Mouse (Mus musculus) megakaryocyte-erythroid progenitor cell, adult 5-6 weeks (primary cell): Measurements from ENCODE around the gene 4930404N11Rik. TPM values are rescaled to one million over a fixed set of nuclear protein-coding genes. Genes with fewer than 3 reads are reported as not detected.

Experiments used
- ATAC-seq: replicated peaks from 2 replicates; pipeline ENCODE4 v1.8.0; 2016; ENCODE audit warnings: mild to moderate bottlenecking, inconsistent platforms; ENCODE audit not compliant: severe bottlenecking, poor library complexity, low FRiP score, low TSS enrichment
- total RNA-seq, 2 experiments: library from RNA; stranded (forward) in 1 of 2; stranded (reverse) in 1 of 2; fragments of 200-1000, 215-1000 nt in 1 of 2; fragments of >200 nt in 1 of 2; fragmentation: Nextera tagmentation in 1 of 2; gene quantifications; 2 replicates each; pipeline ENCODE4 v1.2.3; 2014 to 2017

4930404N11Rik gene
- total RNA-seq, 2 experiments from 2014 or later: 0.70 TPM; not detected in 1

DNA sequence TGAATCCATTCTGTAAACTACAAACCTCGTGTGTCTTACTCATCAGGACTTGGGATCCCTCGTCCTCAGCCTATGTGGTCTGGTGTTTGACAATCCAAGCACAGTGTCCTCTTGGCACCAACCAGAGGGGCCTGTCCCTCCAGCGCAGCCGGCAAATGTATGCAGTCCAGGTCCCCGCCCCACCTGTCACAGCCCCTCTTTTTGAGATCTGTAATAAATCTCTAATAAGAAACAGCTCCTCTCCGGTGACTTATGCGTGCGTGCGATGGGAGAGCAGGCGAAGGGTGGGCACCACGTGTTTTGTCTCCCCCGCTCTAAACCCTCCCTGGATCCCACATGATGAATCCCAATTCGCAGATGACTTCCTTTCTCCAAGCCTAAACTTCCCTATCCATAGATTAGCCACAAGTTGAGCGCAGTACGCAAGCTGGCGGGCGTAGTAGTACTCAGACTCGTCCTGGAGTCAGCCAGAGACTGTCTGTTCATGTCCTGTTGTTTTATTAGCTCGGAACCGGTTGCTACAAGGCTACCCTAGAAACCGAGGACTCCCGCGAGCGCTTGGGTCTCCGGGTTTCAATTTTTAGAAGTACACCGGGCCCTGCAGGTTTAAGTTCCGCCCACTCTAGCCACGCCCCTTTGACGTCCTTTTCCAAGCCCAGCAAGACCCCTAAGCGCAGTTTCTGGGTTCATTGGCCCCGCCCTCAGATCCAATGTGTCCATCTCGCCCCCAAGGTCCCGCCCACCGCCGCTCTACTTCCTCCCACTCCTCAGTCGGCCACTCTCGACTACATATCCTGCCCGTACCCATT lies 45.7 kb downstream of the 4930404N11Rik start:
- ATAC-seq: peak; percentile 72; the same call in 1 of the 2 replicates

DNA sequence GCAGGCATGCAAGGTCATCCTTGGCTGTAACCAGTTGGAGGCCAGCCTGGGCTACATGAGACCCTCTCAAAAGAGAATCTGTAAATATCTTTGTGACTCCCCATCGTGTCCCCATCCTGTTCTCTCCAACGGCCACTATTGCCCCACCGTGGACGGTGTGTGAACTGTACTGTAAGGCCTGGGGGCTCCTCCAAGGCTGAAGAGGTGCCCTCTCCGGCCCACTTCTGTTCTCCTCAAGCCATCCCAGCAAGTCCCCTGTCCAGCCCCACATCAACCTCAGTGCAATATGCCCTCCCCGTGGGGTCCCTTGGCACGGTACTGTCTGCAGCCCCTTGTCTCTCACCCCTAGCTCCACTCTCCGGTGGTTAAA lies 46.3 kb downstream of the 4930404N11Rik start:
- ATAC-seq: no peak

DNA sequence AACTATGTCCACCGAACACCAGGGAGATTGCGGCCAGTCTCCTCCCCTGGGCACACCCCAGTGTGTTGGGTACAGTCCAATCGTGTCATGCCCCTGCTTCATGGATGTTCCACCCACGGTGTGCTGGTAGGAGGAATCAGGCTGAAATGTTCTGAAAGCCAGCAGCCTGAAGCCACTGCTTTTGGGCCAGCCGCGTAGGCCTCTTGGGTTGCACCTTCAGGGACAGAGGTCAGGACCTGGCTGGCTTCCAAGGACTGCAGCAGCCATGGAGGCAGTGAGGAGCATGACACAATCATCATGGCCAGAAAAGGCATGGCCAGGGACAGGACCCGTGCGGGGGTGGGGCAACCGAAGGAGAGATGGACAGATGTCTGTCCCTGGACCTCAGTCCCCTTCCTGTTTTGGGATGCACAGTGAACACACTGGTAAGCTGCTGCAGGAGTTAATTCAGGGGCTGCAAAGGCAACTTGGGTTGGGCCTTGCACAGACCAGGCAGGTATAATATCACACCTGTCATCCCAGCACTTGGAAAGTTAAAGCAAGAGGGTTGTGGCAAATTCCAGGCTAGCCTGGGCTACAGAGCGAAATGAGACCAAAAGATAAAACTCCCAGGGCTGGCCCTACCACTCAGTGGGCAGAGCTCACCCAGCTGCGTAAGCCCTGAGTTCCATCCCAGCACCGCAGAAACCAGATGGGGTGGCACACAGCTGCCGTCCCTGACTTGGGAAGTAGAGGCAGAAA lies 46.9 kb downstream of the 4930404N11Rik start:
- no peak for ATAC-seq

DNA sequence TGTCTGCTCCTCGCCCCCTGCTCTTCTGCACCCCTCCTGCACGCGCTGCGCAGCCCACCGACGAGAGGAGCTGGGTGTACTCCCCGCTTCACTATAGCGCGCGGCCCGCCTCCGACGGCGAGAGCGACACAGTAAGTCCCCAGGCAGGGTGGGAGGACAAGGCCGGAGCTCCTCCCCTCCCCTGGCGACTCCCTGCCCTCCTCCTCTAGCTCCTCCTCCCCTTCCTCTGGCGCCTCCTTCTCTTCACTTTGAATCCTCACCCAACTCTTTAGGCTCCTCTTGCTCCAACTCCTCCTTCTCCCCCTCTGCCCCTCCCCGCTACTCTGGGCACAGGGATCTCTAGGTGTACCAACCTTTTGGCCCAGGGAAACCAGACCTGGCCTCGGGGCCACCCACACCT lies 48.3 kb downstream of the 4930404N11Rik start:
- ATAC-seq: peak; percentile 11; the same call in 1 of the 2 replicates

DNA sequence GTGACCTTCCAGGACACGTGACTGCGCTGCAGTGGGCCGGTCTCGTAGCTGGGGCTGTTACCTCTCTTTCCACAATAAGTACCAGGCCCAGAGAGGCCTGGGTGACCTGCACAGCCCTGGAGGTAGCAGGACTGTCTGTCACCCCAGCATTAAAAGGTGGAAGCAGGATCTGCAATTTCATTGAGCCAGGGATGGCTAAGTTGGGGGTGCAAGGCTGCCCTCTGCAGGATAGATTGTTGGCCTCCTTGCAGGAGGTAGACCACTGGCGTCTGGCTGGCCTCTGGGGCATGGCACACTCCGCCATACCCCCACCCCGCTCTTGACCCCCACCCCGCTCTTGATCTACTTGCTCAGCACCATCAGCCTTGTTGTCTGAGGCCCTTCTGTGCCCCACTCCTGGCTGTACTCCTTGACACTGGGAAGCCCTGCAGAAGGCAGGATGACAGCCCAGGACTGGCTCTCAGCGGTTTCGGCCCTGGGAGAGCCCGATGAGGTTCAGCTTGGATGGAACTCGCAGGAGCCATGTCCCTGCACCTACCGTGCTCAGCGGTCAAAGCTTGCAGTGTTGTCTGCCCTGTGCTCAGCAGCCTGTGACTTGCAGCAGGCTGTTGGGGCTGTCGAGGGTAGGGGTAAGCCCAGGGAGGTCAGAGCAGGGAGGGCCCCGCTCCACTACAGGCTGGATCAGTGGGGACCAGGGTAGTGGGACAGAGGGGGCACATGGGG lies 49.1 kb downstream of the 4930404N11Rik start:
- no peak for ATAC-seq

DNA sequence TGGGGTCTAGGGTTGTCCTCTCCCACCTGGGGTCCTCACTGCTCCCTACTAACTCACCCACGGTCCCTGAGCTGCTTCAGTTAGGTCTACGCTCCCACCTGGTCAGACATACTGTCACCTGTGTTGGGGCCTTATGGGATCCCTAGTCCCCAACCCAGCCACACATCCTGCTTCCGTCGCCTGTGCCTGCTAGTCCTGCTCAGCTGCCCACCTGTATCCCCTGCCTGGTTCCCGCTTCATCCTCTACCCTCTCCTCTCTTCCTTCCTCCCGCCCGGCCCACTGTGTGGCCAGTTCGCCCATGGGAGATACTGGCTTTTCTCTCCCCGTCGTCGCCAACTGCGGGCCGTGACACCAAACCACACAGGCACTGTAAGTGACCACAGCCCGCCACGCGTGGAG lies 50.0 kb downstream of the 4930404N11Rik start:
- no peak for ATAC-seq

DNA sequence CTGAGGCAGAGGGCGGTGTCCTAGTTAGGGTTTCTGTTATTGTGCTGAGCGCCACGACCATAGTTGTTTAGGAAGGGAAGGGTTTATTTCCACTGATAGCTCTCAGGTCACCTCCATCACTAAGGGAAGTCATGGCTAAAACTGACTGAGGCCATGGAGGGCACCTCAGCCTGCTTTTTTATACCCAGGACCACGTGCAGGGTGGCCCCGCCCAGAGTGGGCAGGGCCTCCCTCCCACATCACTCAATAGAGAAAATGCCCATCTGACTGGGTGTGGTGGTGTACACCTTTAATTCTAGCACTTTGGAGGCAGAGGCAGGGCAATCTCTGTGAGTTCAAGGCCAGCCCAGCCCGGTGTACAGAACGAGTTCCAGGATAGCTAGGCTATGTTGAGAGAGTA lies 51.4 kb downstream of the 4930404N11Rik start:
- ATAC-seq: no peak

DNA sequence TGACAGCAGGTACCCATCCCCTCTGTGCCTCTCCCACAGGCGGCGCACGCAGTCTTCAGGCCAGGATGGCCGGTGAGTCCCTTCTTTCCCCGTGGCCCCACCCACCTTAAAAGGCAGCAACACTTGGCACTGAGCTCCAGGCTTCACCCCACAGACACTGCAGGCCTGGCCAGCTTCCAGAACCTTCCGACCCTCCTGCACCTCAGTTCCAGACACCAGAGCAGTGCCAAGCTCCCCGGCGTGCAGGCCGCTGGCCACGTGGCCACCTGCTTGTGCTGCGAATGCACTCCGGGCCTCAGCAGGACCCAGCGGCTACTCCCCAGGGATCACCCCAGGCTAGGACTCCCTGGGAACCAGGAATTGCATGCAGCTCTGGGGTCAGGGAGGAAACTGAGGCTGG lies 52.0 kb downstream of the 4930404N11Rik start:
- ATAC-seq: no peak

Other genes starting within 250 kb of the 4930404N11Rik start
Only the 30 nearest of the 33 such genes appear.
- gene Pias4, start 197.9 kb downstream of the 4930404N11Rik start, total RNA-seq (2014; fragmentation: Nextera tagmentation): 14.8 and 15.2 TPM in 2 replicates
- 5.4 and 20.8 TPM in 2 replicates for gene Pias4, start 197.9 kb downstream of the 4930404N11Rik start, total RNA-seq (2017)
- 1,282 and 1,455 TPM in 2 replicates for gene Eef2, start 189.2 kb downstream of the 4930404N11Rik start, total RNA-seq (2014; fragmentation: Nextera tagmentation)
- gene Eef2, start 189.2 kb downstream of the 4930404N11Rik start, total RNA-seq (2017): 1,743 and 1,799 TPM in 2 replicates
- gene Dapk3, start 182.8 kb downstream of the 4930404N11Rik start, total RNA-seq (2014; fragmentation: Nextera tagmentation): 27.7 and 51.7 TPM in 2 replicates
- gene Dapk3, start 182.8 kb downstream of the 4930404N11Rik start, total RNA-seq (2017): 16.2 and 30.9 TPM in 2 replicates
- not detected in 2 replicates for gene 4930442H23Rik, start 182.0 kb downstream of the 4930404N11Rik start, total RNA-seq (2014; fragmentation: Nextera tagmentation)
- not detected in 2 replicates for gene 4930442H23Rik, start 182.0 kb downstream of the 4930404N11Rik start, total RNA-seq (2017)
- gene Nmrk2, start 163.8 kb downstream of the 4930404N11Rik start, total RNA-seq (2014; fragmentation: Nextera tagmentation): not detected in 2 replicates
- not detected in 2 replicates for gene Nmrk2, start 163.8 kb downstream of the 4930404N11Rik start, total RNA-seq (2017)
- gene Atcay, start 135.0 kb downstream of the 4930404N11Rik start, total RNA-seq (2014; fragmentation: Nextera tagmentation): not detected in 2 replicates
- not detected in 2 replicates for gene Atcay, start 135.0 kb downstream of the 4930404N11Rik start, total RNA-seq (2017)
- gene Zfr2, start 132.7 kb downstream of the 4930404N11Rik start, total RNA-seq (2014; fragmentation: Nextera tagmentation): 1.1 and 3.5 TPM in 2 replicates
- gene Zfr2, start 132.7 kb downstream of the 4930404N11Rik start, total RNA-seq (2017): 0.46 TPM in 1 of 2 replicates, not detected in the other
- gene Matk, start 112.9 kb downstream of the 4930404N11Rik start, total RNA-seq (2014; fragmentation: Nextera tagmentation): 2.9 and 9.8 TPM in 2 replicates
- 5.5 and 5.6 TPM in 2 replicates for gene Matk, start 112.9 kb downstream of the 4930404N11Rik start, total RNA-seq (2017)
- 130 and 158 TPM in 2 replicates for gene Mrpl54, start 98.9 kb downstream of the 4930404N11Rik start, total RNA-seq (2014; fragmentation: Nextera tagmentation)
- gene Mrpl54, start 98.9 kb downstream of the 4930404N11Rik start, total RNA-seq (2017): 157 and 212 TPM in 2 replicates
- gene Apba3, start 98.9 kb downstream of the 4930404N11Rik start, total RNA-seq (2014; fragmentation: Nextera tagmentation): 28.9 and 32.6 TPM in 2 replicates
- 2.6 and 16.7 TPM in 2 replicates for gene Apba3, start 98.9 kb downstream of the 4930404N11Rik start, total RNA-seq (2017)
- gene Tjp3, start 74.2 kb downstream of the 4930404N11Rik start, total RNA-seq (2014; fragmentation: Nextera tagmentation): 0.81 and 7.3 TPM in 2 replicates
- gene Tjp3, start 74.2 kb downstream of the 4930404N11Rik start, total RNA-seq (2017): 1.3 and 2.5 TPM in 2 replicates
- 40.4 and 51.0 TPM in 2 replicates for gene Pip5k1c, start 72.9 kb downstream of the 4930404N11Rik start, total RNA-seq (2014; fragmentation: Nextera tagmentation)
- 17.3 and 26.2 TPM in 2 replicates for gene Pip5k1c, start 72.9 kb downstream of the 4930404N11Rik start, total RNA-seq (2017)
- 26.4 and 46.2 TPM in 2 replicates for gene Cactin, start 44.7 kb downstream of the 4930404N11Rik start, total RNA-seq (2014; fragmentation: Nextera tagmentation)
- 30.4 and 33.4 TPM in 2 replicates for gene Cactin, start 44.7 kb downstream of the 4930404N11Rik start, total RNA-seq (2017)
- gene Tbxa2r, start 37.1 kb downstream of the 4930404N11Rik start, total RNA-seq (2014; fragmentation: Nextera tagmentation): 0.66 and 2.3 TPM in 2 replicates
- gene Tbxa2r, start 37.1 kb downstream of the 4930404N11Rik start, total RNA-seq (2017): 0.52 TPM in 1 of 2 replicates, not detected in the other
- not detected in 2 replicates for gene Gipc3, start 22.6 kb downstream of the 4930404N11Rik start, total RNA-seq (2014; fragmentation: Nextera tagmentation)
- not detected in 2 replicates for gene Gipc3, start 22.6 kb downstream of the 4930404N11Rik start, total RNA-seq (2017)
- 25.7 and 37.6 TPM in 2 replicates for gene Hmg20b, start 15.3 kb downstream of the 4930404N11Rik start, total RNA-seq (2014; fragmentation: Nextera tagmentation)
- gene Hmg20b, start 15.3 kb downstream of the 4930404N11Rik start, total RNA-seq (2017): 44.2 and 61.1 TPM in 2 replicates
- 15.7 and 16.4 TPM in 2 replicates for gene Mfsd12, start 8.3 kb downstream of the 4930404N11Rik start, total RNA-seq (2014; fragmentation: Nextera tagmentation)
- 13.9 and 14.1 TPM in 2 replicates for gene Mfsd12, start 8.3 kb downstream of the 4930404N11Rik start, total RNA-seq (2017)
- 28.5 and 50.0 TPM in 2 replicates for gene Fzr1, start 12.7 kb upstream of the 4930404N11Rik start, total RNA-seq (2014; fragmentation: Nextera tagmentation)
- gene Fzr1, start 12.7 kb upstream of the 4930404N11Rik start, total RNA-seq (2017): 12.2 and 14.9 TPM in 2 replicates
- 12.3 and 31.4 TPM in 2 replicates for gene Dohh, start 18.6 kb upstream of the 4930404N11Rik start, total RNA-seq (2014; fragmentation: Nextera tagmentation)
- gene Dohh, start 18.6 kb upstream of the 4930404N11Rik start, total RNA-seq (2017): 31.2 and 37.8 TPM in 2 replicates
- 1.2 and 6.3 TPM in 2 replicates for gene Gm48551, start 18.6 kb upstream of the 4930404N11Rik start, total RNA-seq (2014; fragmentation: Nextera tagmentation)
- gene Gm48551, start 18.6 kb upstream of the 4930404N11Rik start, total RNA-seq (2017): 0.11 and 2.6 TPM in 2 replicates
- 4.0 TPM in 1 of 2 replicates, not detected in the other for gene Gm48552, start 23.2 kb upstream of the 4930404N11Rik start, total RNA-seq (2014; fragmentation: Nextera tagmentation)
- not detected in 2 replicates for gene Gm48552, start 23.2 kb upstream of the 4930404N11Rik start, total RNA-seq (2017)
- 7.7 and 12.8 TPM in 2 replicates for gene Smim24, start 27.2 kb upstream of the 4930404N11Rik start, total RNA-seq (2014; fragmentation: Nextera tagmentation)
- 7.4 and 7.5 TPM in 2 replicates for gene Smim24, start 27.2 kb upstream of the 4930404N11Rik start, total RNA-seq (2017)
- 10.6 and 15.9 TPM in 2 replicates for gene Nfic, start 89.8 kb upstream of the 4930404N11Rik start, total RNA-seq (2014; fragmentation: Nextera tagmentation)
- 3.0 and 3.4 TPM in 2 replicates for gene Nfic, start 89.8 kb upstream of the 4930404N11Rik start, total RNA-seq (2017)
- 0.32 TPM in 1 of 2 replicates, not detected in the other for gene Celf5, start 116.9 kb upstream of the 4930404N11Rik start, total RNA-seq (2014; fragmentation: Nextera tagmentation)
- gene Celf5, start 116.9 kb upstream of the 4930404N11Rik start, total RNA-seq (2017): 0.38 TPM in 1 of 2 replicates, not detected in the other
- gene Ncln, start 130.6 kb upstream of the 4930404N11Rik start, total RNA-seq (2014; fragmentation: Nextera tagmentation): 91.4 and 117 TPM in 2 replicates
- gene Ncln, start 130.6 kb upstream of the 4930404N11Rik start, total RNA-seq (2017): 42.4 and 71.2 TPM in 2 replicates
- gene S1pr4, start 134.3 kb upstream of the 4930404N11Rik start, total RNA-seq (2014; fragmentation: Nextera tagmentation): 19.0 and 22.2 TPM in 2 replicates
- gene S1pr4, start 134.3 kb upstream of the 4930404N11Rik start, total RNA-seq (2017): 17.2 and 18.9 TPM in 2 replicates
- 41.4 and 48.1 TPM in 2 replicates for gene Gna15, start 158.4 kb upstream of the 4930404N11Rik start, total RNA-seq (2014; fragmentation: Nextera tagmentation)
- 42.6 and 45.2 TPM in 2 replicates for gene Gna15, start 158.4 kb upstream of the 4930404N11Rik start, total RNA-seq (2017)
- 13.7 and 22.4 TPM in 2 replicates for gene Gna11, start 179.4 kb upstream of the 4930404N11Rik start, total RNA-seq (2014; fragmentation: Nextera tagmentation)
- 16.0 and 57.4 TPM in 2 replicates for gene Gna11, start 179.4 kb upstream of the 4930404N11Rik start, total RNA-seq (2017)
- 185 and 209 TPM in 2 replicates for gene Aes, start 193.7 kb upstream of the 4930404N11Rik start, total RNA-seq (2014; fragmentation: Nextera tagmentation)
- gene Aes, start 193.7 kb upstream of the 4930404N11Rik start, total RNA-seq (2017): 162 and 206 TPM in 2 replicates
- 4.2 and 5.9 TPM in 2 replicates for gene Tle2, start 208.7 kb upstream of the 4930404N11Rik start, total RNA-seq (2014; fragmentation: Nextera tagmentation)
- gene Tle2, start 208.7 kb upstream of the 4930404N11Rik start, total RNA-seq (2017): 0.33 and 0.69 TPM in 2 replicates